ENCODE assay signal across 9 mouse cellular contexts in the genomic region with DNA sequence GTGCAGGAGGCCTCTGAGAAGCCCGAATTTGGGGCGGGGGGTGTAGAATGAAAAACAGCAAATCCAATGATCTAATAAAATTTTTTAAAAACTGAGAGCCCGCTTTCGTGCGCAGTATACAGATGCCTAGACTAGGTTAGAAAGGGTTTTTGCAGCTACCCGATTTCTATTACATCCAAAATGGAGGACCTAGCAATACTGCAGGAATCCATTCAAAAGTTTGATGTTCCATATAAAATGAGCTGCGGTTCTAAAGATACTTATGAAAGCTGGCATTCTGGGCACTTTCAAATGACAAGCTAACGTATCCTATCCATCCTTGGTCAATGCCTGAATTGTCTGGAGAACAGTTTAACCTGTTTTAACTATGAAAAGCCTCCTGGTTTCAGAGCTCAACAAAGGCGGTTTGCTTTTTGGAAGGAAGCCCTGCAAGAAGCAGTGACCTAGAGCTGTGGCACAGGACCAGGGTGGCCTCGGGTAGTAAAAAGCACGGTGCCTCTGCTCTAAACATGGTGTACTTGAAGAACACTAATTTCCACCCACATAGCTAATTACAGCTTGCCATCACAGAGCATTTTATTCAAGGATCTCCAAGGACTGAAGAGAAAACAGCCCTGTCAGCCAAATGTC. TPM values are rescaled to one million over a fixed set of nuclear protein-coding genes. Genes with fewer than 3 reads are reported as not detected.
DNase-seq lines count a peak whose midpoint lies in the region.
"Had no signal": no experiment of that assay in that cellular context is flagged by ENCODE, and none has a peak within 500 bp of the region (broad histone marks: within the 10 kb centered on the region; RNA-seq: fewer than 3 reads in every experiment).

No protein-coding gene starts in this region.

- H3K36me3 ChIP-seq in limb, embryonic 10.5 days, result peaks cover 1% of the 10 kb centered on the region

- peaks cover 13% of the 10 kb centered on the region for H3K4me1 ChIP-seq in limb, embryonic 10.5 days

- peak overlapping the region; percentile 89 for H3K4me3 ChIP-seq in limb, embryonic 10.5 days

- 28% methylated on average over 11 of the region's 11 CpGs for WGBS in limb, embryonic 10.5 days

- H3K9me3 ChIP-seq in limb, embryonic 10.5 days (replicated peaks), result no peaks in the 10 kb centered on the region

- H3K27ac ChIP-seq in limb, embryonic 10.5 days, result peak overlapping the region; percentile 99
- H3K27ac ChIP-seq: liver, embryonic 14.5 days had no signal

- intact Hi-C loops in left cerebral cortex, postnatal 14 days (cut with DNase I), result loop anchor here (5.0 kb wide), 2 partner anchors 66 to 91 kb away; no protein-coding TSS in a partner anchor

- no peaks in the 10 kb centered on the region for H3K27me3 ChIP-seq in limb, embryonic 10.5 days (ENCODE audit: low read depth, poor library complexity, severe bottlenecking)

- DNase-seq in left cerebral cortex, postnatal 14 days (ENCODE audit: low spot score in 2 of 2), result peak; percentile 20 to 44
- DNase-seq in left cerebral cortex, adult 18-20 months (ENCODE audit: low spot score in 2 of 2), result no peak
- peak; percentile 9 to 12 for DNase-seq in cerebellum, postnatal 36 days
- DNase-seq in heart, postnatal 4 days, result peak; percentile 27
- no peak for DNase-seq in limb, embryonic 10.5 days (ENCODE audit: low spot score)
- peak; percentile 32 for DNase-seq in retina, postnatal 1 day
- no peak for DNase-seq in urinary bladder, postnatal 14 days (ENCODE audit: low spot score)
- no peak for DNase-seq in urinary bladder, postnatal 25 days (ENCODE audit: low spot score)

RNA-seq across cellular contexts. Expression of a gene that starts 1.2 kb away (rescaled TPM):
- total RNA-seq in left cerebral cortex, postnatal 14 days (2021), result 100 to 1,000 TPM; 137 to 151 TPM
- 100 to 1,000 TPM; 145 to 154 TPM for total RNA-seq in left cerebral cortex, adult 18-20 months (2021)
- 100 to 1,000 TPM; 196 to 207 TPM for total RNA-seq in heart, postnatal 4 days (2021)
- 23.0 and 23.6 TPM in 2 replicates for polyA plus RNA-seq in limb, embryonic 10.5 days (2016; fragmentation: Nextera tagmentation; extraction: Ambion mirVana)

Comparison
In these comparisons a context has a peak if more than half of its experiments do, and no peak if none do; other contexts are left out.
1. DNase-seq: peak in left cerebral cortex, postnatal 14 days (2 of 2), cerebellum, postnatal 36 days (2 of 2), heart, postnatal 4 days (single experiment) and retina, postnatal 1 day (single experiment); none in left cerebral cortex, adult 18-20 months (0 of 2), limb, embryonic 10.5 days (single experiment), urinary bladder, postnatal 14 days (single experiment) and urinary bladder, postnatal 25 days (single experiment).